Mouse (Mus musculus) hindbrain, embryonic 15.5 days (tissue): ENCODE data around the gene Vps72. TPM values are rescaled to one million over a fixed set of nuclear protein-coding genes. Genes with fewer than 3 reads are reported as not detected.
"Not testable (repeated sequence)": the region's sequence is repeated elsewhere in the genome, so short reads cannot be mapped to it uniquely, and the experiment has no call there.

Experiments
- ATAC-seq: fragments of 200-750 bp; cut with Nextera tagmentation; 2 replicates; pipeline ENCODE4 v1.8.0; 2017; ENCODE audit warnings: low read depth, moderate number of reproducible peaks, moderate TSS enrichment; ENCODE audit not compliant: low FRiP score
- H3K27ac ChIP-seq: fragments of 300-500 bp; sonication (generic); replicated peaks from 2 replicates; pipeline ENCODE4 v1.5.1; 2015; ENCODE audit warnings: mild to moderate bottlenecking, inconsistent platforms
- H3K27me3 ChIP-seq: fragments of 300-500 bp; sonication (generic); 2 replicates; pipeline ENCODE4 v1.6.1; 2015; ENCODE audit warnings: control low read depth, inconsistent platforms
- H3K36me3 ChIP-seq: fragments of 300-500 bp; sonication (generic); 2 replicates; pipeline ENCODE4 v1.6.1; 2015; ENCODE audit warnings: control low read depth, inconsistent platforms
- H3K4me1 ChIP-seq: fragments of 300-500 bp; sonication (generic); replicated peaks from 2 replicates; pipeline ENCODE4 v1.6.1; 2015; ENCODE audit warnings: control low read depth, inconsistent platforms
- H3K4me2 ChIP-seq: fragments of 300-500 bp; sonication (generic); 2 replicates; pipeline ENCODE4 v1.6.1; 2015; ENCODE audit warnings: moderate library complexity, mild to moderate bottlenecking, inconsistent platforms
- H3K4me3 ChIP-seq: fragments of 300-500 bp; sonication (generic); 2 replicates; pipeline ENCODE4 v1.5.1; 2015; ENCODE audit warnings: mild to moderate bottlenecking, inconsistent platforms
- H3K9ac ChIP-seq: fragments of 300-500 bp; sonication (generic); 2 replicates; pipeline ENCODE4 v1.6.1; 2015; ENCODE audit warnings: inconsistent platforms
- H3K9me3 ChIP-seq: fragments of 300-500 bp; sonication (generic); 2 replicates; pipeline ENCODE4 v1.6.1; 2016; ENCODE audit warnings: control low read depth, inconsistent platforms
- WGBS: fragments of 180-500 bp; shearing (Covaris S2); methylation state at CpG from one replicate; pipeline ENCODE4 v1.1.7; 2015; 5-methylcytosine and 5-hydroxymethylcytosine counted together
- polyA plus RNA-seq: library from polyadenylated mRNA; unstranded; fragments of >200 nt; fragmentation: Nextera tagmentation; extraction: Ambion mirVana; gene quantifications from 2 replicates; pipeline ENCODE4 v1.2.1, GENCODE M21; 2015

The Vps72 gene
- polyA plus RNA-seq, 1 experiment from 2014 or later, result 176 TPM

DNA sequence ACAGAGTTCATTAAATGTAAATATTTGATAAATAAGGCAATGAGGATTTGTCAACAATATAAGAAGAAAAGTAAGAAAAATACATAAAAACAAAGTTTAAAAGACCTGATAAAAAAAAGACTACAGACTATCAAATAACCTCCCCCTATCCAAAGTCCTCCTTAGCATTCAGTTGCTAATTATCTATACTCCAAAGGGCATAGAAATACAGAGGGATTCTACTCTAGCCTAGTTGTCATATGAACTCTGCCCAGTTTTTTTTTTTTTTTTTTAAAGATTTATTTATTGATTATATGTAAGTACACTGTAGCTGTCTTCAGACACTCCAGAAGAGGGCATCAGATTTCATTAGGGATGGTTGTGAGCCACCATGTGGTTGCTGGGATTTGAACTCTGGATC lies 3.5 kb upstream of the Vps72 start:
- peak overlapping the region; percentile 60 for H3K4me2 ChIP-seq
- not testable (repeated sequence) for H3K9me3 ChIP-seq, ATAC-seq, H3K36me3 ChIP-seq, H3K27me3 ChIP-seq
- H3K27ac ChIP-seq, result peak overlapping the region; percentile 67; the same call in 1 of the 2 replicates
- 0 out of 2 replicates have a peak overlapping the region, but pooled peaks have one; percentile 21 for H3K9ac ChIP-seq
- peak overlapping the region; percentile 92 for H3K4me3 ChIP-seq
- H3K4me1 ChIP-seq, result peaks cover 20% of the 10 kb centered on the region

DNA sequence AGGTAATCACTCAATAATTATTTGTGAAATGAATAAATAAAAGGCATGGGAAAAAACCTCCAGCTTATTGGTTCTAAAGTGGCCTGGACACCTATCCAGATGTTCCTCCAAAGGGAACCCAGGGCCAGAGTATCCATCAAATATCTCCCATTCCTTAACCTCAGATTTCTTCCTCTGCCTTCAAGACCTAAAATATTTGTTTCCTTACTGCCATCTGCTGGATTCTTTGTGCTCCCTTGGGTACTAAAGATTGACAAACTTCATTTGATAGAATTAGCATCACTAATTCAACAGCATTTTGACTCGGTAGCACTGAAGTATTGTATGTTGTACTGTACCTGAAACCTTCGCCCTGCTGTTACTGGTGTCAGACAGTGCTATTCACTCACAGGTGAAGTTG lies 2.9 kb upstream of the Vps72 start:
- Histone ChIP-seq H3K27me3 (no peaks in the 10 kb centered on the region), H3K4me1 (peaks cover 23% of the 10 kb centered on the region), H3K36me3 (no peaks in the 10 kb centered on the region), H3K27ac (no peak overlapping the region), H3K4me3 (no peak overlapping the region), H3K9me3 (no peaks in the 10 kb centered on the region), H3K4me2 (no peak overlapping the region), H3K9ac (no peak overlapping the region)
- no peak for ATAC-seq
- 73% methylated on average over 2 of the region's 2 CpGs for WGBS

DNA sequence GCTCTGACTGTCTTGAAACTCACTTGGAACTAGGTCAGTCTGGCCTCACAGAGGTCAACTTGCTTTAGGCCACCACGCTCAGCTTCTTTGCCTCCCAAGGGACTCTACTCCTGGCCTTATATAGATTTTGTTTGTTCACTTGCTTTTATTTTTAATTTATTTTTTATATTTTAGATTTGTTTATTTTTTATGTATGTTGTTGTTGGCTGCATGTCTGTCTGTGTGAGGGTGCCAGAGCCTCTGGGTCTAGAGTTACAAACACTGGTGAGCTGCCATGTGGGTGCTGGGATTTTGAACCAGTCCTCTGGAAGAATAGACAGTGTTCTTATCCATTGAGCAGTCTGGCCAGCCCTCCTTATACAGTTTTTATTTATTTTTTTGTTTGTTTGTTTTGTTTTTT lies 1.9 kb downstream of the Vps72 start:
- Histone ChIP-seq H3K27me3 (no peaks in the 10 kb centered on the region), H3K4me2 (peak overlapping the region; percentile 54; the same call in 1 of the 2 replicates), H3K4me1 (peaks cover 15% of the 10 kb centered on the region), H3K36me3 (peaks cover 19% of the 10 kb centered on the region), H3K9me3 (no peaks in the 10 kb centered on the region), H3K9ac (0 out of 2 replicates have a peak overlapping the region, but pooled peaks have one; percentile 36), H3K4me3 (no peak overlapping the region; the same call in 1 of the 2 replicates), H3K27ac (no peak overlapping the region)
- ATAC-seq, result no peak
- WGBS, result 72% methylated on average over 1 of the region's 1 CpGs

DNA sequence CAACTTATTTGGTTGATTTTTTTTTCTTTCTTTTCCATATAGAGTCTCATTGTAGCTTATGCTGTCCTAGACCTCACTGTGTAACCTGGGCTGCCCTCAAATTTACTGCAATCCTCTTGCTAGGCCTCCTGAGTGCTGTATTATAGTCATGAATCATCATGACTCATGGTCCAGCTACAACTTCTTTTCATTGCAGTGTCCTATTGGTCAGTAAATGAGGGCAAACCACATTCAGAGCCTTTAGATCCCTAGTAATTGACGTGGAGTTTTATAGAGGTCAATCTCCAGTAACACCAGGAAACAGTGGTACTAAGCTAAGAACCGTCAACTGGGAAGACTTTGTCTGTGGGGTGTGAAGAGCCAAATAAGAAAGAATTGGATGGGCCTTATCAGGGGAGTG lies 6.9 kb downstream of the Vps72 start:
- WGBS, result 93% methylated on average over 2 of the region's 2 CpGs
- Histone ChIP-seq H3K27me3 (no peaks in the 10 kb centered on the region), H3K9ac (no peak overlapping the region), H3K4me1 (peaks cover 4% of the 10 kb centered on the region; the same call in 1 of the 2 replicates), H3K4me2 (no peak overlapping the region), H3K36me3 (peaks cover 62% of the 10 kb centered on the region), H3K27ac (no peak overlapping the region), H3K4me3 (no peak overlapping the region), H3K9me3 (no peaks in the 10 kb centered on the region)
- no peak for ATAC-seq

DNA sequence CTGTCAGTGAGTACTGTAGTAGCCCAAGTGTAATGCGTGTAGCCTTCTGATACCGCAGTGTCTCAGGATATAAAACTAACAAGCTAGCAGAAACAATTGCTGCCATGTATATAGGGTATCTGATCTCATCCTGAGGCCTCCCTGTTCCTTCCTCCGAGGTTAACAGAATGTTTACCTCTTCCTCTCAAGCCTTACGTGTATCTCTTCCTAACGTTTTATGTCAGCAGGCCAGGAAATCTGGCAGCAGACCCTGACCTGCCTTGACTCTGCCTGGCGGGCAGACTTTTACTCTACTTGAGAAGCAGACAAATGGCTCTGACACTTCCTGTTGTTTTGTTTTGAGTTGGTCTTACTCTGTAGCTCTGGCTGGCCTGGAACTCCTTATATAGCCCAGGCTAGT lies 10.8 kb downstream of the Vps72 start:
- Histone ChIP-seq H3K4me2 (no peak overlapping the region), H3K27ac (no peak overlapping the region), H3K27me3 (no peaks in the 10 kb centered on the region), H3K4me3 (no peak overlapping the region), H3K9ac (no peak overlapping the region), H3K9me3 (no peaks in the 10 kb centered on the region), H3K4me1 (peaks cover 10% of the 10 kb centered on the region; the same call in 1 of the 2 replicates), H3K36me3 (peaks cover 53% of the 10 kb centered on the region)
- 83% methylated on average over 6 of the region's 6 CpGs for WGBS
- ATAC-seq, result no peak

DNA sequence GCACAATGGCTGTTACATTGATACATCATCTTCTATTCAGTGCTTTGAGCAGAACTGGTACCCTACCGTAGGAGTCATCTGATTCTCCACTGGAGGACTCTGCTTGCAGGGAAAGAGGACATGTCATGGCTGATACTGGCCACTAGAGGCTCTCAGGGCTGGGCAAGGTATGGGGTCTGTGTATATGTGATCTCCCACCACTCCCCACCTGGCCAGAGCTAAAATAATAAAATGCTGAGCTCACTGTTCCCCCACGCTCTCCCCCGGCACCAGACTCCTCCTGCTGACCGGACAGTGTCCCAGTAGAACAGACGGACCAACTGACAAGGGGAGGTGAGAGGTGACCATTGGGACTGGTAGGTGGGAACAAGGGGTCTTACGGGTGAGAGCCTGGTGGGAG lies 13.4 kb downstream of the Vps72 start, which contains the start of gene Tmod4:
Gene Tmod4 (plus strand): TSS at position 231 of the 400 bp plus-strand sequence.
- H3K36me3 ChIP-seq, result peaks cover 36% of the 10 kb centered on the region
- H3K9me3 ChIP-seq, result no peaks in the 10 kb centered on the region
- peaks cover 10% of the 10 kb centered on the region; the same call in 1 of the 2 replicates for H3K4me1 ChIP-seq
- H3K9ac ChIP-seq, result no peak within 1 kb of the TSS
- no peak within 1 kb of the TSS for H3K4me3 ChIP-seq
- H3K27ac ChIP-seq, result 0 out of 2 replicates have a peak within 1 kb of the TSS, but pooled peaks have one; percentile 10
- H3K27me3 ChIP-seq, result no peaks in the 10 kb centered on the region
- H3K4me2 ChIP-seq, result no peak within 1 kb of the TSS
- 61% methylated on average over 6 of the region's 6 CpGs for WGBS
- no peak for ATAC-seq

- no peak for ATAC-seq
Measured at GRCm38 (mm10) chr3:95124972-95125371, 14.2 kb downstream of the Vps72 start.

GRCm38 (mm10) chr3:95129226-95129651 lies 18.4 kb downstream of the Vps72 start:
- H3K27me3 ChIP-seq, result no peaks in the 10 kb centered on the region
- no peak overlapping the region for H3K27ac ChIP-seq
- H3K36me3 ChIP-seq, result peaks cover 17% of the 10 kb centered on the region
- no peak overlapping the region for H3K4me2 ChIP-seq
- WGBS, result 39% methylated on average over 6 of the region's 6 CpGs
- H3K9me3 ChIP-seq, result no peaks in the 10 kb centered on the region
- no peak overlapping the region for H3K4me3 ChIP-seq
- peaks cover 18% of the 10 kb centered on the region for H3K4me1 ChIP-seq
- no peak for ATAC-seq
- no peak overlapping the region for H3K9ac ChIP-seq

More at GRCm38 (mm10) chr3:95124972-95125371, 14.2 kb downstream of the Vps72 start:
- Histone ChIP-seq H3K27me3 (no peaks in the 10 kb centered on the region), H3K4me3 (no peak overlapping the region), H3K9me3 (no peaks in the 10 kb centered on the region), H3K36me3 (peaks cover 36% of the 10 kb centered on the region), H3K27ac (0 out of 2 replicates have a peak overlapping the region, but pooled peaks have one; percentile 10), H3K4me1 (peaks cover 10% of the 10 kb centered on the region; the same call in 1 of the 2 replicates), H3K4me2 (no peak overlapping the region), H3K9ac (no peak overlapping the region)
- WGBS, result 28% methylated on average over 5 of the region's 5 CpGs

- Histone ChIP-seq H3K36me3 (peaks cover 17% of the 10 kb centered on the region), H3K9ac (no peak overlapping the region), H3K4me1 (peaks cover 13% of the 10 kb centered on the region), H3K27ac (no peak overlapping the region), H3K27me3 (no peaks in the 10 kb centered on the region), H3K9me3 (no peaks in the 10 kb centered on the region), H3K4me3 (no peak overlapping the region), H3K4me2 (no peak overlapping the region)
- 87% methylated on average over 5 of the region's 5 CpGs for WGBS
- no peak for ATAC-seq
Measured at GRCm38 (mm10) chr3:95130081-95130480, 19.3 kb downstream of the Vps72 start.

DNA sequence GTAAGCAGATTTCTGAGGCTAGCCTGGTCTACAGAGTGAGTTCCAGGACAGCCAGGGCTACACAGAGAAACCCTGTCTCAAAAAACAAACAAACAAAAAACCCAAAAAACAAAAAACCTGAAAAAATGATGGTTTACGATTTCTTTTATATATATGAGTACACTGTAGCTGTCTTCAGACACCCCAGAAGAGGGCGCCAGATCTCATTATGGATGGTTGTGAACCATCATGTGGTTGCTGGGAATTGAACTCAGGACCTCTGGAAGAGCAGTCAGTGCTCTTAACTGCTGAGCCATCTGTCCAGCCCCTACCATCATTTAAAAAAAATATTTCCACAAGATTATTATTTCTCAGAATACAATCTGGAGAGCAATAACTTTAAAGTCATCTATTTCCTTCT lies 21.6 kb downstream of the Vps72 start:
- H3K4me2 ChIP-seq, H3K27me3 ChIP-seq, H3K9me3 ChIP-seq, H3K27ac ChIP-seq, H3K4me3 ChIP-seq, H3K9ac ChIP-seq, ATAC-seq: not testable (repeated sequence)
- Histone ChIP-seq H3K36me3 (peaks cover 17% of the 10 kb centered on the region), H3K4me1 (peaks cover 23% of the 10 kb centered on the region)
- 93% methylated on average over 2 of the region's 2 CpGs for whole genome bisulfite sequencing

GRCm38 (mm10) chr3:95133176-95133575 lies 22.4 kb downstream of the Vps72 start:
- WGBS, result 59% methylated on average over 11 of the region's 11 CpGs
- no peaks in the 10 kb centered on the region for H3K27me3 ChIP-seq
- peak overlapping the region; percentile 87 for H3K4me2 ChIP-seq
- peak overlapping the region; percentile 54 for H3K4me3 ChIP-seq
- peaks cover 17% of the 10 kb centered on the region for H3K36me3 ChIP-seq
- H3K27ac ChIP-seq, result peak overlapping the region; percentile 81
- H3K9ac ChIP-seq, result peak overlapping the region; percentile 68
- no peak; the same call in 1 of the 2 replicates for ATAC-seq
- H3K4me1 ChIP-seq, result peaks cover 23% of the 10 kb centered on the region
- H3K9me3 ChIP-seq, result no peaks in the 10 kb centered on the region

DNA sequence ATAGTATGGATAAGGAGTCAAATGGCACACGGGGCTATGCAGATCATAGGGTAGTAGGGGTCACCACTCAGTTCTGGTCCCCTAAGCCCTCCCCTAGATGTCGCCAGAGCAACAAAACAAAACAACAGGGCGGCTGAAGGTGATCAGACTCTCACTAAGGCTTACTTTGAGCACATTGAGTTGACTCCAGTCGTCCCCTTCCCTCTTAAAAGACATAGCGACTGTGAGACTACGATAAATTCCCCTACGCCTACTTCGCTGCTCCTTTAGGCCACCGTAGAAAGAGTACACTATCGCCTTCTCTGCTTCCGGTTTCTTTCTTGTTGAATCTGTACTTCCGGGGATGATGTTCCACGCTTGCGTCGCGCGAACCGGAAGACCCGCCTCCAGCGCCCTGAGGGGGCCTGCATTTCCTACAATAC lies 22.9 kb downstream of the Vps72 start, which contains the start of the genes Scnm1 and Lysmd1:
Gene Scnm1 (minus strand): TSS at position 332 of the 422 bp plus-strand sequence.
Gene Lysmd1 (plus strand): TSS at position 409 of the 422 bp plus-strand sequence.
- ATAC-seq, result peak; percentile 96
- Histone ChIP-seq H3K9ac (peak within 1 kb of the TSS; percentile 68), H3K4me2 (peak within 1 kb of the TSS; percentile 87), H3K27ac (peak within 1 kb of the TSS; percentile 81), H3K36me3 (peaks cover 17% of the 10 kb centered on the region), H3K9me3 (no peaks in the 10 kb centered on the region), H3K27me3 (no peaks in the 10 kb centered on the region), H3K4me1 (peaks cover 23% of the 10 kb centered on the region), H3K4me3 (peak within 1 kb of the TSS; percentile 54)
- WGBS, result 0% methylated on average over 20 of the region's 20 CpGs
